Mouse (Mus musculus): ENCODE data around the gene Timd2.

DNA sequence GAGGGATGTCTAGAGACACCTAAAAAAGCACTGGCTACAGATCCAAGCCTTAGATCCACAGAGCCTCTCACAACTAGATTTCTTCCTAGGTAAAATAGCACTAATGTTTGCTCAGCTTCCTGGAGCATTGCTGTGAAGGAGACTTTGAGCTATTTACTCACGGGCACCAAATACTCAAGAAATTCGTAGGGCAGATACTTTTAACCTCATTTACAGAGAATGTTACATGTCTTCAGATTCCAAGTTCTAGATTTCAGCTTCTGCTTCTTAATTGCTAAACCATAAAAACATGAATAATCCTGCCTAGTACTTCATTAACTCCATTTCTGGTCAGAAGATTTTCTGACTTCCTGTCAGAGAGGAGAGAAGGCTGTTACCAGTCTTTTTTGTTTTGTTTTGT, 16.7 kb downstream of the Timd2 start:
- TF ChIP-seq GATA1 (IDR thresholded peaks at IDR 0.05; ENCODE audit: low read length) (no peak), TAL1 (IDR thresholded peaks at IDR 0.05; ENCODE audit: low read length) (no peak)

All from erythroblast, embryonic 14.5 days (primary cell).